17 mouse cellular contexts compared by ENCODE assay signal in the genomic region with DNA sequence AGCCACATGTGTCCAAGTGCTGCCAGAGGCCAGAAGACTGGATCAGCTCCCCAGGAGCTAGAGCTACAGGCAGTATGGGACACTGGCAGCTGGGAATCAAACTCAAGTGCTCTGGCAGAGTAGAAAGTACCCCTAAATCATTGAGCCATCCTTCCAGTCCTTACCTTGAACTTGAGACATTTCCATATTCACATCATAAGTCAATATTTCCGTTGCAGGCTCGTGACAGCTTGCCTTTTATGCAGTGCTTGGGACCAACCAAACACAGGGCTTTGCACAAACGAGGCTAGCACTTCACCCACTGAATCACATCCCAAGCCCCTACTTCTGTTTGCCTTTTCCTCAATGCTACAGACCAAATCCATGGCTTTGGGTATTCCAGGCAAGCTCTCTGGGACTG. TPM values are rescaled to one million over a fixed set of nuclear protein-coding genes. Genes with fewer than 3 reads are reported as not detected.
A peak's percentile ranks its signal among the peaks of the same experiment; 100 is the strongest.
DNase-seq lines count a peak whose midpoint lies in the region; ATAC-seq and TF ChIP-seq lines count a peak whose summit lies in the region.
"Had no signal": no experiment of that assay in that cellular context is flagged by ENCODE, and none has a peak within 500 bp of the region (broad histone marks: within the 10 kb centered on the region; RNA-seq: fewer than 3 reads in every experiment).

No protein-coding gene starts in this region.

- H3K9ac ChIP-seq in heart, embryonic 14.5 days (ENCODE audit: low read length): peak overlapping the region; percentile 22; the same call in 1 of the 2 replicates
- H3K9ac ChIP-seq in kidney, postnatal 0 days (ENCODE audit: low read depth, low read length): no peak overlapping the region
- H3K9ac ChIP-seq: hindbrain, embryonic 13.5 days; liver, embryonic 15.5 days; midbrain, embryonic 12.5 days had no signal

- H3K9me3 ChIP-seq in heart, embryonic 14.5 days (ENCODE audit: control insufficient read depth, low read length): no peaks in the 10 kb centered on the region
- no peaks in the 10 kb centered on the region for H3K9me3 ChIP-seq in kidney, postnatal 0 days (replicated peaks; ENCODE audit: low read length)
- H3K9me3 ChIP-seq: G1E; hindbrain, embryonic 13.5 days; liver, embryonic 15.5 days; midbrain, embryonic 12.5 days had no signal

- no peaks in the 10 kb centered on the region for H3K27me3 ChIP-seq in heart, embryonic 14.5 days (ENCODE audit: control insufficient read depth, insufficient read depth, low read length)
- H3K27me3 ChIP-seq in kidney, postnatal 0 days (ENCODE audit: insufficient read depth, low read length): no peaks in the 10 kb centered on the region
- no peaks in the 10 kb centered on the region for H3K27me3 ChIP-seq in splenic B cell, adult 2 months (ENCODE audit: control insufficient read depth, insufficient read depth, low read length, poor library complexity, severe bottlenecking)
- H3K27me3 ChIP-seq: hindbrain, embryonic 13.5 days; liver, embryonic 15.5 days; midbrain, embryonic 12.5 days had no signal

- H3K27ac ChIP-seq in heart, embryonic 14.5 days (replicated peaks in 1 of 2; ENCODE audit: control insufficient read depth in 1 of 2, insufficient read depth in 1 of 2, low read depth in 2 of 2, low read length in 2 of 2): peak overlapping the region; percentile 92 to 96
- peak overlapping the region; percentile 31; the same call in 1 of the 2 replicates for H3K27ac ChIP-seq in kidney, postnatal 0 days
- H3K27ac ChIP-seq in brown adipose tissue, adult 24 weeks (replicated peaks; ENCODE audit: low read depth, low read length): peak overlapping the region; percentile 48
- H3K27ac ChIP-seq: hindbrain, embryonic 13.5 days; layer of hippocampus, adult 2 months; left cerebral cortex, adult 2 months; liver, embryonic 15.5 days; macrophage; midbrain, embryonic 12.5 days had no signal

- H3K4me1 ChIP-seq in heart, embryonic 14.5 days (ENCODE audit: control insufficient read depth in 2 of 2, insufficient read depth in 2 of 2, low read length in 2 of 2): peaks cover 20 to 30% of the 10 kb centered on the region in 2 experiments
- H3K4me1 ChIP-seq in kidney, postnatal 0 days (replicated peaks; ENCODE audit: insufficient read depth, low read length): no peaks in the 10 kb centered on the region
- H3K4me1 ChIP-seq in brown adipose tissue, adult 24 weeks (ENCODE audit: control insufficient read depth, insufficient read depth, insufficient read length, low read length): peaks cover 7% of the 10 kb centered on the region; the same call in 1 of the 2 replicates
- H3K4me1 ChIP-seq: hindbrain, embryonic 13.5 days; midbrain, embryonic 12.5 days had no signal

- no peaks in the 10 kb centered on the region for H3K36me3 ChIP-seq in heart, embryonic 14.5 days (ENCODE audit: control insufficient read depth, insufficient read depth, low read length)
- no peaks in the 10 kb centered on the region for H3K36me3 ChIP-seq in kidney, postnatal 0 days (ENCODE audit: insufficient read depth, low read length)
- H3K36me3 ChIP-seq in splenic B cell, adult 2 months (ENCODE audit: control insufficient read depth, insufficient read depth, low read length, poor library complexity, severe bottlenecking): no peaks in the 10 kb centered on the region
- H3K36me3 ChIP-seq: G1E; hindbrain, embryonic 13.5 days; liver, embryonic 15.5 days; midbrain, embryonic 12.5 days had no signal

- no peak for DNase-seq in heart, adult 11 months
- DNase-seq in kidney, postnatal 0 days (ENCODE audit: low spot score): no peak
- no peak for DNase-seq in kidney, adult 9 months
- peak; percentile 42 for DNase-seq in splenic B cell, adult 2 months (ENCODE audit: low read depth, low spot score)
- DNase-seq in liver: no peak
- DNase-seq: cerebellum, adult 9-10 months; gastrocnemius, postnatal 36 days; right cerebral cortex, postnatal 14 days had no signal

- 76% methylated on average over 3 of the region's 3 CpGs for WGBS in heart, embryonic 14.5 days
- WGBS in kidney, postnatal 0 days: 66% methylated on average over 3 of the region's 3 CpGs

- H3K4me3 ChIP-seq in heart, embryonic 14.5 days (ENCODE audit: control insufficient read depth in 1 of 2, insufficient read depth in 1 of 2, low read depth in 1 of 2, low read length in 2 of 2): no peak overlapping the region
- H3K4me3 ChIP-seq in kidney, postnatal 0 days (replicated peaks; ENCODE audit: low read depth, low read length): no peak overlapping the region
- H3K4me3 ChIP-seq in brown adipose tissue, adult 24 weeks (ENCODE audit: insufficient read depth, low read depth, low read length): no peak overlapping the region
- H3K4me3 ChIP-seq: hindbrain, embryonic 13.5 days; layer of hippocampus, adult 2 months; left cerebral cortex, adult 2 months; liver, embryonic 15.5 days; midbrain, embryonic 12.5 days had no signal

- no peak for ATAC-seq in heart, embryonic 14.5 days (ENCODE audit: insufficient number of reproducible peaks, insufficient read depth, low FRiP score, low read depth)
- no peak for ATAC-seq in kidney, postnatal 0 days (replicated peaks; ENCODE audit: low FRiP score, low read depth)

- no peak for TF ChIP-seq CTCF in kidney, postnatal 0 days (IDR thresholded peaks at IDR 0.05; ENCODE audit: low read depth)

- no peak overlapping the region for H3K4me2 ChIP-seq in heart, embryonic 14.5 days (ENCODE audit: low read length)
- H3K4me2 ChIP-seq in kidney, postnatal 0 days (ENCODE audit: low read length): no peak overlapping the region
- H3K4me2 ChIP-seq: hindbrain, embryonic 13.5 days; liver, embryonic 15.5 days; midbrain, embryonic 12.5 days had no signal

RNA-seq across cellular contexts. Expression of a gene that starts 36.2 kb away (rescaled TPM):
- 29.8 and 30.2 TPM in 2 replicates for polyA plus RNA-seq in heart, embryonic 14.5 days (2014; fragmentation: Nextera tagmentation; extraction: Ambion mirVana)
- 15.4 and 16.9 TPM in 2 replicates for polyA plus RNA-seq in kidney, postnatal 0 days (2015; fragmentation: Nextera tagmentation; extraction: Ambion mirVana)
- polyA plus RNA-seq in brown adipose tissue, adult 24 weeks (2012; ENCODE audit: insufficient read depth, insufficient read length, missing spikeins): 3.9 and 4.2 TPM in 2 replicates

Comparison
In these comparisons a context has a peak if more than half of its experiments do, and no peak if none do; other contexts are left out.
1. H3K27ac ChIP-seq: peak in every context shown above with its lines; median percentile 94 in heart, embryonic 14.5 days; 48 in brown adipose tissue, adult 24 weeks; 31 in kidney, postnatal 0 days.